Mouse (Mus musculus): ENCODE data around the gene Fbxo36. TPM values are rescaled to one million over a fixed set of nuclear protein-coding genes. Genes with fewer than 3 reads are reported as not detected.

The Fbxo36 gene
- polyA plus RNA-seq, 1 experiment from 2014 or later = 8.5 TPM

GRCm38 (mm10) chr1:84936716-84937510, 97.3 kb downstream of the Fbxo36 start:
- 88% methylated on average over 19 of the region's 19 CpGs for WGBS
- H3K4me1 ChIP-seq (replicated peaks) = peaks cover 17% of the 10 kb centered on the region
- H3K4me3 ChIP-seq (replicated peaks) = no peak overlapping the region
- H3K27me3 ChIP-seq = no peaks in the 10 kb centered on the region
- H3K36me3 ChIP-seq = no peaks in the 10 kb centered on the region
- no peak overlapping the region for H3K4me2 ChIP-seq (replicated peaks)
- no peak for ATAC-seq
- H3K9ac ChIP-seq (replicated peaks) = no peak overlapping the region
- no peaks in the 10 kb centered on the region for H3K9me3 ChIP-seq
- H3K27ac ChIP-seq = no peak overlapping the region

DNA sequence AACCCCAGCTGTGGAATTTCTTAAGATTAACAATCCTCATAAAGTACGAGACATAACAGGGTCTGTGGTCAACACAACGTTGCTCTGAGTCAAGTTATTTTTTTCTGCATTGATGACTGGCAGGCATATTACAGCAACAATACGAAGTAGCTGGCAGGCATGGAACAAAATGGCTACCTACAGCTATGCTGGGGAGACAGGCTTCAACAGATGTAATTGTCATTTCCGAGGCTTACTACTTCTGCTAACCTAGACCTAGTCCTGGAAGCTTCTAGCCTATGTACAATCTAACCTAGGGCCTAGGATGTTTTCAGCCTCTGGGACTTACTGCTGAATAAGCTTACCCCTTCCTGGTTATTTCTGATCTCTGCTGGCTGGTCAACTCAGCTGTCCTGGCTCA, 99.8 kb downstream of the Fbxo36 start:
- WGBS = 81% methylated on average over 4 of the region's 4 CpGs
- Histone ChIP-seq H3K4me2 (replicated peaks) (no peak overlapping the region), H3K27ac (no peak overlapping the region)

DNA sequence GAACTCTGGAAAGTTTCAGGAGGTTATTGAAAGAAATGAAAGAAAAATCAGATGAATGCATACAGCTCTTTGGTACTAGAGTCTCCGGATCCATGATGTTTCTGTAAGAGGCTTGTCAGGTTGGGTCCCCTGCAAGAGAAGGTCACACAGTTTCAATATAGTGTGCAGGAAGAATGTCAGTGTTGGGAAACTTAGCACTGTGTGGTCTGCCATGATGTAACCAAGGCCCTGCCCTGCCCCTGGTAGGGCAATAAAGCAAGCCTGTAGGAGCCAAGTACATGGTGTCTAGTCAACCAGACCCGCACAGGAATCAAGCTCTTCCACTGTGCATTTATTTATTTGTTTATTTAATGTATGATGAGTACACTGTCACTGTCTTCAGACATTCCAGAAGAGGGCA, 100.7 kb downstream of the Fbxo36 start:
- Histone ChIP-seq H3K9ac (replicated peaks) (no peak overlapping the region), H3K4me1 (replicated peaks) (peaks cover 5% of the 10 kb centered on the region), H3K4me3 (replicated peaks) (no peak overlapping the region), H3K27ac (no peak overlapping the region), H3K36me3 (no peaks in the 10 kb centered on the region), H3K9me3 (no peaks in the 10 kb centered on the region), H3K4me2 (replicated peaks) (no peak overlapping the region), H3K27me3 (no peaks in the 10 kb centered on the region)
- ATAC-seq = no peak
- WGBS = 94% methylated on average over 2 of the region's 2 CpGs

More for the DNA sequence above, 99.8 kb downstream of the Fbxo36 start:
- H3K4me3 ChIP-seq (replicated peaks) = no peak overlapping the region
- H3K36me3 ChIP-seq = no peaks in the 10 kb centered on the region
- H3K27me3 ChIP-seq = no peaks in the 10 kb centered on the region
- ATAC-seq = no peak
- H3K9me3 ChIP-seq = no peaks in the 10 kb centered on the region
- no peak overlapping the region for H3K9ac ChIP-seq (replicated peaks)
- H3K4me1 ChIP-seq (replicated peaks) = peaks cover 5% of the 10 kb centered on the region

GRCm38 (mm10) chr1:84942666-84943065, 103.0 kb downstream of the Fbxo36 start:
- Histone ChIP-seq H3K9me3 (no peaks in the 10 kb centered on the region), H3K4me1 (replicated peaks) (no peaks in the 10 kb centered on the region), H3K36me3 (no peaks in the 10 kb centered on the region), H3K4me3 (replicated peaks) (no peak overlapping the region), H3K27ac (no peak overlapping the region), H3K9ac (replicated peaks) (no peak overlapping the region), H3K27me3 (no peaks in the 10 kb centered on the region), H3K4me2 (replicated peaks) (no peak overlapping the region)
- no peak for ATAC-seq

DNA sequence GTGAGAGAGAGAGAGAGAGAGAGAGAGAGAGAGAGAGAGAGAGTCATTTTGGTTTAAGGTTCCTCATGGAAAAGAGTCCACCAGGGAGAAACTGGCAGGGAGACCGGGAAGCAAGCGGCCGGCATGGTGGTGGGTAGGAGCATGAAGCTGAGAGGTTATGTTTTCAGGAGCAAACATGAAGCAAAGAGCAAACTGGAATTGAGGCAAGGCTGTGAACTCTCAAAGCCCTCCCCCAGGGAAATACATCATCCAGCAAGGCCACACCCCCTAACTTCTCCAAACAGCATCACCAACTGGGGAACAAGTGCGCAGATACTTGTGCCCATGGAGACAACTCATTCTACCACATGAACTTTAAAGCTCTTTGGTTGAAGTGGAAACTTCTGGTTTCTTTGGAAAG, 103.9 kb downstream of the Fbxo36 start:
- WGBS = 92% methylated on average over 4 of the region's 4 CpGs
- no peak overlapping the region for H3K4me3 ChIP-seq (replicated peaks)
- H3K4me1 ChIP-seq (replicated peaks) = no peaks in the 10 kb centered on the region
- no peaks in the 10 kb centered on the region for H3K9me3 ChIP-seq
- H3K27ac ChIP-seq = no peak overlapping the region
- H3K4me2 ChIP-seq (replicated peaks) = no peak overlapping the region
- no peak overlapping the region for H3K9ac ChIP-seq (replicated peaks)
- ATAC-seq = no peak
- no peaks in the 10 kb centered on the region for H3K27me3 ChIP-seq
- no peaks in the 10 kb centered on the region for H3K36me3 ChIP-seq

GRCm38 (mm10) chr1:84945950-84946349, 106.3 kb downstream of the Fbxo36 start:
- no peak overlapping the region for H3K4me2 ChIP-seq (replicated peaks)
- WGBS = 90% methylated on average over 3 of the region's 3 CpGs
- H3K27ac ChIP-seq = no peak overlapping the region
- H3K9me3 ChIP-seq = no peaks in the 10 kb centered on the region
- H3K27me3 ChIP-seq = no peaks in the 10 kb centered on the region
- H3K36me3 ChIP-seq = no peaks in the 10 kb centered on the region
- H3K4me1 ChIP-seq (replicated peaks) = no peaks in the 10 kb centered on the region
- ATAC-seq = no peak
- H3K4me3 ChIP-seq (replicated peaks) = no peak overlapping the region
- H3K9ac ChIP-seq (replicated peaks) = no peak overlapping the region

GRCm38 (mm10) chr1:84947390-84947789, 107.7 kb downstream of the Fbxo36 start:
- H3K27me3 ChIP-seq = no peaks in the 10 kb centered on the region
- no peak for ATAC-seq
- 65% methylated on average over 2 of the region's 2 CpGs for WGBS

More at GRCm38 (mm10) chr1:84947390-84947789, 107.7 kb downstream of the Fbxo36 start:
- Histone ChIP-seq H3K4me2 (replicated peaks) (no peak overlapping the region), H3K27ac (no peak overlapping the region), H3K9ac (replicated peaks) (no peak overlapping the region), H3K36me3 (no peaks in the 10 kb centered on the region), H3K4me1 (replicated peaks) (no peaks in the 10 kb centered on the region), H3K9me3 (no peaks in the 10 kb centered on the region), H3K4me3 (replicated peaks) (no peak overlapping the region)

Other genes starting within 250 kb of the Fbxo36 start
- 156 and 168 TPM in 2 replicates for gene Dner, start 143.6 kb upstream of the Fbxo36 start, polyA plus RNA-seq (2015; fragmentation: Nextera tagmentation; extraction: Ambion mirVana)
- gene Trip12, start 675 bp downstream of the Fbxo36 start, polyA plus RNA-seq (2015; fragmentation: Nextera tagmentation; extraction: Ambion mirVana) = 78.5 and 85.0 TPM in 2 replicates
- 18.9 and 20.6 TPM in 2 replicates for gene Slc16a14, start 95.3 kb downstream of the Fbxo36 start, polyA plus RNA-seq (2015; fragmentation: Nextera tagmentation; extraction: Ambion mirVana)